Mouse (Mus musculus) ES-E14 (cell line): ENCODE data around the gene Ccdc28b.

Experiments
- MAFK ChIP-seq: IDR thresholded peaks from 2 replicates; pipeline ENCODE4 v1.6.1; 2014; ENCODE audit warnings: mild to moderate bottlenecking, low read depth, low read length, inconsistent platforms; ENCODE audit not compliant: insufficient read depth
- ZC3H11A ChIP-seq: IDR thresholded peaks from 2 replicates; pipeline ENCODE4 v1.6.1; 2012; ENCODE audit warnings: low read depth, mild to moderate bottlenecking, inconsistent platforms, low read length, borderline replicate concordance

DNA sequence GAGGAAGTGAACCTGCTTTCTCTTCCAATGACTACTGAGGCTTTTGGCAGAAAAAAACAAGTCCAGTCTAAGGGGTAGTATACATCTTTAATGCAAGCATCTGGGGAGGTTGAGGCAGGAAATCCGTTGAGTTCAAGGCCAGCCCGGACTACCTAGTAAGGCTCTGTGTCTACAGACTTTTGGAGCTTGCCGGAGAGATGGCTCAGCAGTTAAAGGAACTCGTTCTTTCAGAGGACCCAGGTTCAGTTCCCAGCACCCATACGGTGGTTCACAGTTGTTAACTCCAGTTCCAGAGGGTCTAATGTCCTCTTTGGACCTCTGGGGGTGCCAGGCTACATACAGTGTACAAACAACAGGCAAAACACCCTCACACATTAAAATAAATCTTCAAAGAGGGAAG is 5.7 kb downstream of the Ccdc28b start:
- TF ChIP-seq MAFK: no peak
- no peak for TF ChIP-seq ZC3H11A
